Mouse (Mus musculus): ENCODE data around the gene Filip1.
"Not testable (repeated sequence)": the region's sequence is repeated elsewhere in the genome, so short reads cannot be mapped to it uniquely, and the experiment has no call there.

Filip1 gene

GRCm38 (mm10) chr9:80012751-80013150, at the start of gene Filip1:
Gene Filip1, minus strand, starts transcription at chr9:80012851.
- no peak for DNase-seq (ENCODE audit: low spot score)

- DNase-seq (ENCODE audit: low spot score), result no peak
Observed at GRCm38 (mm10) chr9:80057690-80058089, 45.0 kb upstream of the Filip1 start.

GRCm38 (mm10) chr9:80052951-80053350, 40.3 kb upstream of the Filip1 start:
- DNase-seq (ENCODE audit: low spot score), result no peak

GRCm38 (mm10) chr9:80049271-80049670, 36.6 kb upstream of the Filip1 start:
- DNase-seq (ENCODE audit: low spot score), result not testable (repeated sequence)

GRCm38 (mm10) chr9:80044301-80044700, 31.6 kb upstream of the Filip1 start:
- not testable (repeated sequence) for DNase-seq (ENCODE audit: low spot score)

- DNase-seq (ENCODE audit: low spot score), result no peak
Observed at GRCm38 (mm10) chr9:80039296-80039815, 26.7 kb upstream of the Filip1 start.

- DNase-seq (ENCODE audit: low spot score), result no peak
Observed at GRCm38 (mm10) chr9:80037997-80038383, 25.3 kb upstream of the Filip1 start.

- DNase-seq (ENCODE audit: low spot score), result no peak
Observed at GRCm38 (mm10) chr9:80037262-80037996, 24.8 kb upstream of the Filip1 start.

- no peak for DNase-seq (ENCODE audit: low spot score)
Observed at GRCm38 (mm10) chr9:80026581-80027021, 13.9 kb upstream of the Filip1 start.

- DNase-seq (ENCODE audit: low spot score), result peak; percentile 39
Observed at GRCm38 (mm10) chr9:80026017-80026416, 13.4 kb upstream of the Filip1 start.

- DNase-seq (ENCODE audit: low spot score), result not testable (repeated sequence)
Observed at GRCm38 (mm10) chr9:80025347-80025746, 12.7 kb upstream of the Filip1 start.

GRCm38 (mm10) chr9:80022821-80023220, 10.2 kb upstream of the Filip1 start:
- DNase-seq (ENCODE audit: low spot score), result no peak

GRCm38 (mm10) chr9:80021648-80022047, 9.0 kb upstream of the Filip1 start:
- DNase-seq (ENCODE audit: low spot score), result no peak

- no peak for DNase-seq (ENCODE audit: low spot score)
Observed at GRCm38 (mm10) chr9:80020429-80020828, 7.8 kb upstream of the Filip1 start.

- no peak for DNase-seq (ENCODE audit: low spot score)
Observed at GRCm38 (mm10) chr9:80012016-80012415, 635 bp downstream of the Filip1 start.

- peak; percentile 81 for DNase-seq (ENCODE audit: low spot score)
Observed at GRCm38 (mm10) chr9:80002394-80003188, 10.1 kb downstream of the Filip1 start.

GRCm38 (mm10) chr9:79997282-79997681, 15.4 kb downstream of the Filip1 start:
- no peak for DNase-seq (ENCODE audit: low spot score)

GRCm38 (mm10) chr9:79994296-79994695, 18.4 kb downstream of the Filip1 start:
- DNase-seq (ENCODE audit: low spot score), result no peak

- no peak for DNase-seq (ENCODE audit: low spot score)
Observed at GRCm38 (mm10) chr9:79993066-79993465, 19.6 kb downstream of the Filip1 start.

GRCm38 (mm10) chr9:79990456-79991017, 22.1 kb downstream of the Filip1 start:
- no peak for DNase-seq (ENCODE audit: low spot score)

- DNase-seq (ENCODE audit: low spot score), result no peak
Observed at GRCm38 (mm10) chr9:79989703-79990102, 22.9 kb downstream of the Filip1 start.

- no peak for DNase-seq (ENCODE audit: low spot score)
Observed at GRCm38 (mm10) chr9:79989061-79989460, 23.6 kb downstream of the Filip1 start.

- DNase-seq (ENCODE audit: low spot score), result no peak
Observed at GRCm38 (mm10) chr9:79983244-79983643, 29.4 kb downstream of the Filip1 start.

Data from urinary bladder, postnatal 25 days (tissue).